Mouse (Mus musculus) left cerebral cortex, adult 18-20 months (tissue): Measurements from ENCODE around the gene Shbg. TPM values are rescaled to one million over a fixed set of nuclear protein-coding genes. Genes with fewer than 3 reads are reported as not detected.
"Not testable (repeated sequence)": the region's sequence is repeated elsewhere in the genome, so short reads cannot be mapped to it uniquely, and the experiment has no call there.

ENCODE experiments used
- DNase-seq, 2 experiments: peaks; one replicate each; pipeline ENCODE4 v3.0.0; 2021 to 2022; ENCODE audit warnings: low spot score in 2 of 2, mixed read lengths in 1 of 2
- total RNA-seq, 2 experiments: library from RNA; stranded (reverse); gene quantifications; 2 replicates each; pipeline ENCODE4 v1.2.3; 2021

Gene Shbg
- total RNA-seq, 2 experiments from 2014 or later = not detected

DNA sequence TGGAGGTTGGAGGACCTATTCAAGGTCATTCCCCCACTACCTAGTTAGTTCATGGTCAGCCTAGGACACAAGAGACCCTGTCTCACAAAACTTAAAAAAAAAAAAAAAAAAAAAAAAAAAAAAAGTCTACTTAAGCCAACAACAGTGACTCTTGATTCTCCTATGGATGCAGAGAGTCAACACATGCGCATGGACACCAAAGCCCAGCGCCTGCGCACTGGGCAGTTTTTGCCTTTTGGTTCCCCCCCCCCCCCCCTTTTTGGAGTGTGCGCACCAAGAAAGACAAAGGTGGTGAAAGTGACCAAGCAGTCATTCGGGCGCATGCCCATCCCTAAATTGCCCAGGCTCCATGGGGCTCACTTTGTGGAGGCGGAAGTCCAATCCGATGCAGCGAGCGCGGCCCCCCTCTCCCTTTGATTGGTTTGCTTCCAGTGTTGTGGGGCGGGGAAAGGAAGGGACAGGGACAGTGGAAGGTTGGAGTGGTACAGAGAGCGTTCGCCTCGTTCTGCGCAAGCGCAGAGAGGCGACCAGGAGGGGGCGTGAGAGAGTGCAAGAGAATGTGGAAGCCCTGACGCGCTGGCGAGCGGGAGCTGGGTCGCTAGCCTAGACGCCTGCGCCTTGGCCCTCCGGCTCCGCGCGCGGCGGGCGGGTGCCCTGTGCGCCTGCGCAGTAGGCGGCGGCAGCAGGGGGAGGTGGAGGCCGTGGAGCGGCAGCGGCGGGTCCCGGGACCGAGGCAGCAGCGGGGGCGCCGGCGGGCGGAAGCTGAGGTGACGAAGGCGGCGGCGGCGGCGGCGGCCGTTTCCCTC is 14.8 kb upstream of the Shbg start, which contains the start of gene Fxr2:
Gene Fxr2 (plus strand): TSS at position 707 of the 806 bp plus-strand sequence.
- DNase-seq = peak; percentile 100

DNA sequence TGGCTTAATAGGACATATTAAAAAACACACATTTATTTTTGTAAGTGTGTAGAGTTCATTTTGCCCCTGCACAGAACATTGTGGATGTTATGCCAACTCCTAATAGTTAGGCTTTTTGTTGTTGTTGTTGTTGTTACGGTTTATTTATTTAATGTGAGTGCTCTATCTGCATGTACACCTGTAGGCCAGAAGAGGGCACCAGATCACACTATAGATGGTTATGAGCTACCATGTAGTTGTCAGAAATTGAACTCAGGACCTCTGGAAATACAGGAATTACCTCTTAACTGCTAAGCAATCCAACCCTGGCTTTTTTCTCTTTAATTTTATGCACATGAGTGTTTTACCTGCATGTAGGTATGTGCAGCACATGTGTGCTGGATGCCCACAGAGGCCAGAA is 12.1 kb upstream of the Shbg start:
- no peak for DNase-seq

DNA sequence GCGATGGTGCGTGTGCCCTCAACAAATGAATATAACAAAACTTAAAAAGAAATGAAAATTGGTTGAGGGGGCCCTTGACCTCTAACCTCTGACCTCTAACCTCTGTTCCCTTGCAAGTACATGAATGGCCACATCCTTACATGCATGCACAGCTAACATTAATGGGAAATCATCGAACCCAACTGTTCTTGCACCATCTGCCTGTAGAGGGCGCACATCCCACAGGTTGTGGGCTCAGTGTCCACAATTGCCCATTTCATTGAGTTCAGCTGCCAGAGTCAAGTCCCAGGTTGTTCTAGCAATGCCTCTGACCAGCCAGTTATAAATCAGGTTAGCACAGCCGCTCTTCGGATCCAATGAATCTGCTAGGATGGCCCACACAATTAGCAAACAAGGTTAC is 10.6 kb upstream of the Shbg start:
- DNase-seq = peak; percentile 70 to 81

DNA sequence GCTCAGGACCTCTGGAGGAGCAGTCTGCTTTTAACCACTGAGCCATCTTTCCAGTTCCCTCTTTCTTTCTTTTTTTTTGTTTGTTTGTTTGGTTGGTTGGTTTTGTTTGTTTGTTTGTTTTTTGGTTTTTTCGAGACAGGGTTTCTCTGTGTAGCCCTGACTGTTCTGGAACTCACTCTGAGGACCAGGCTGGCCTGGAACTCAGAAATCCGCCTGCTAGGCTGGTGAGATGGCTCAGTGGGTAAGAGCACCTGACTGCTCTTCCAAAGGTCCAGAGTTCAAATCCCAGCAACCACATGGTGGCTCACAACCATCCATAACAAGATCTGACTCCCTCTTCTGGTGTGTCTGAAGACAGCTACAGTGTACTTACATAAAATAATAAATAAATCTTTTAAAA is 6.6 kb upstream of the Shbg start:
- not testable (repeated sequence) for DNase-seq

DNA sequence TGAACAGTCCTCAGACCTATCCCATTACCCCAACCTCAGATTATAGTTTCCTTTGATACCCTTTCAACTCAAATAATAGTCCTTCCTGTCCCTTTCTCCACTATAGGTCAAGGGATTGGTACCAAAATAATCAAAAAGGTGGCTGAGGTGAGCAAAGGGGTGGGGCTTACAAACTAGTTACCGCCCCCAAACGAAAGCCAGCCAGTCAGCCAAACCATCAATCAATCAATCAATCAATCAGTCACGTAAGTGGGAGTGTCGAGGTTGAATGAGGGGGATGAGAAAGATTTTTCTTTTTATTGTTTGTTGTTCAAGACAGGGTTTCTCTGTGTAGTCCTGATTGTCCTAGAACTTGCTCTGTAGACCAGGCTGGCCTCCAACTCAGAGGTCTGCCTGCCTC is 5.3 kb upstream of the Shbg start:
- no peak for DNase-seq

DNA sequence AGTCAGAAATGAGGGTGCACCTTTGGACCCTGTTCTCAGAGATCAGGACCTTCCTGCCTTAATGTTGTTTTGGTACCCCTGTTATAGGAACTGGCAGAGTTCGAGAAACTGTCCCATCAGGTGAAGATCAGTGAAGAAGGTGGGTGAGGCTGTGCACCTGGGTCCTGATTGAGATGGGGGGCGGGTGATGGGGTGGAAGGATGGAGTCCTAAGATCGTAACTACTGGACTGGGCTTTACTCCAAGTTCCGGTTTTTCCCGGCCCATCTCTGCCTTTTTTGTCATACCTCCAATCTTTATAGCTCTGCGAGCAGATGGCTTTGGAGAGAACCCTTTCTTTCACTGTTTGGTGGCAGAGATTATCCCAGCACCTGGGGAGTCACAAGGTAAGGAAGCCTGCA is 4.7 kb upstream of the Shbg start:
- no peak for DNase-seq

DNA sequence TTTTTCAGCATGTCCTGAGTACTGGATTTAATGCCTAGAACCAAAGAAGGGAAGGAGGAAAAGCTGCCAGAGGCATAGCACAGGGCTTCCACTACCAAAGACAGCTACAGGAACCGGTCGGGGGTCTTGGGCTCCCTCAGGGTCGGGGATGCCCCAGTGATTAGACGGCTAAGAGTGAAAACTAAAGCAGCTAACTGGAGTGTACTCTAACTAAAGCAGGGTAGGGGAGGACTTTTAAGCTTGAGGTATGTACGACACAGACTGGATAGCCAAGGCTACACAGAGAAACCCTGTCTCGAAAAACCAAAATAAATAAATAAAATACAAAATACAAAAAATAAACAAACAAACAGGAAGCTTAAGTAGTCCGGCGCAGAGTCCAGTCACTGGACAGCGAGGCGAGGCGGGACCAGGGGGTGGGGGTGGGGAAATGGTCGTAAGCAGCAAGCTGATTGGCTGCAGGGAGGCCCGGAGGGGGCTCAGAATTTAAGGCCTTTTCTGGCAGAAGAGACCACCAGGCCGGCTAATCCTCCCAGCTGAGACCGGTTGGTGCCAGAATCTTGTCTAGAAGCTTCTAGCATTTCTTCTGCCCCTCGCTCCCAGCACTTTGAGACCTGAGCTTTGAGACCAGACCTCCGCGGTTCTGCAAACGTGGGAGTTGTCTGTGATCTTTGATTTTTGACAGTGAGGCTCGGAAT is 4.0 kb upstream of the Shbg start, which contains the start of gene Sat2:
Gene Sat2 (plus strand): TSS at position 454 of the 698 bp plus-strand sequence.
- no peak for DNase-seq

DNA sequence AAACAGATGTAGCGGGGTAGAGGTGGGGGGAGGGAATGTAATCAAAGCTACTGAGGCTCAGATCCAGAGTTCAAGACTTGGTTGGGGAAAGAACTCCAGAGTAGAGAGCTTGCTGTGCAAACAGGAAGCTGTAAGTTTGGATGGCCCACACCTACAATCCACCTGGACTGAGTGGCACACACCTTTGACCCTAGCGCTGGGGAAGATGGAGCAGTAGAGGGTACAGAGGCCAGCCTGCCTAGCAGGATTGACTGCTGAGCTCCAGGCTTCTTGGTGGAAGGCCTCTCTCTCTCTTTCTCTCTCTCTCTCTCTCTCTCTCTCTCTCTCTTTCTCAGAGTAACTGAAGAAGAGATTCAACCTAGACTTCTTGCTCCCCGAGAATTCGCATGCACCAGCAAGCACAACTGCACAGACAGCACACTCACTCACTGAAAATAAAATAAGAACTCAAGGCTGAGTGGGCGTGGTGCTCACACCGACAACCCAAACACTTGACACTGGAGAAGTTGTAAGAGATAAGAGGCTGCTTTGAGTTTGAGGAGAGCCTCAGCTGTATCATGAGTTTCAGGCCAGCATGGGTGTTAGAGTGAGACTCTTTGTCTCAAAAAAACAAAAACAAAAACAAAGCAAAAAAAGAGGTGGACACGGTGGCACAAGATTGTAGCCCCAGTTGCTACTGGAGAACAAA is 2.8 kb upstream of the Shbg start:
- DNase-seq = no peak

DNA sequence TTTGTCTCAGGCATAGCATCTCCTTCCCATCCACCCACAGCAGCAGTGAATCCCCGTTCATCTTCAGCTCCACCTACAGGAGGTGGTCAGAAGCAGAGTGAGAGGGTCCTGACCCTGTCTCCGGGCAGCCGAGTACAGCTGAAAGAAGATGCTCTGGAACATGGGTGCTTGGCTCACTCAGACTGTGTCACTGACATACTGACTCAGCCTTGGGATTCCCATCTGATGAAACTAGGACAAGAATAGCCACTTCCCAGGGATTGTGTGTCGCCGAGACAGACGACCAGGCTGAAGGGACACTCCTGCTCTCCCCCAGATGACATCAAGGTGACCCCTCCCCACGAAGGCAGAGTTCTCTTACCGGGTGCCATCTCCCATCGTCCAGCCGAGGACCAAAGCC is 924 bp downstream of the Shbg start:
- no peak for DNase-seq

DNA sequence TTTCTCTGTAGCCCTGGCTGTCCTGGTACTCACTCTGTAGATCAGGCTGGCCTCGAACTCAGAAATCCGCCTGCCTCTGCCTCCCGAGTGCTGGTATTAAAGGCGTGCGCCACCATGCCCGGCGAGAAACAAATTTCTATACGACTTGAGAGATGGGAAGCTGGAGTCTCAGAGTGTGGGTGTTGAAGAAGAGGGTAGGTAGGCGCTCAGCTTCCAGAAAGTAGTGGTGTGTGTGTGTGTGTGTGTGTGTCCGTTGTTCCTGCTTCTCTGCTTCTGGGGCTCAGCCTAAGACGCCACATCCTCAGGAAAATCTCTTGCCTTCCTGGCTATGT is 3.5 kb downstream of the Shbg start:
- not testable (repeated sequence) for DNase-seq

DNA sequence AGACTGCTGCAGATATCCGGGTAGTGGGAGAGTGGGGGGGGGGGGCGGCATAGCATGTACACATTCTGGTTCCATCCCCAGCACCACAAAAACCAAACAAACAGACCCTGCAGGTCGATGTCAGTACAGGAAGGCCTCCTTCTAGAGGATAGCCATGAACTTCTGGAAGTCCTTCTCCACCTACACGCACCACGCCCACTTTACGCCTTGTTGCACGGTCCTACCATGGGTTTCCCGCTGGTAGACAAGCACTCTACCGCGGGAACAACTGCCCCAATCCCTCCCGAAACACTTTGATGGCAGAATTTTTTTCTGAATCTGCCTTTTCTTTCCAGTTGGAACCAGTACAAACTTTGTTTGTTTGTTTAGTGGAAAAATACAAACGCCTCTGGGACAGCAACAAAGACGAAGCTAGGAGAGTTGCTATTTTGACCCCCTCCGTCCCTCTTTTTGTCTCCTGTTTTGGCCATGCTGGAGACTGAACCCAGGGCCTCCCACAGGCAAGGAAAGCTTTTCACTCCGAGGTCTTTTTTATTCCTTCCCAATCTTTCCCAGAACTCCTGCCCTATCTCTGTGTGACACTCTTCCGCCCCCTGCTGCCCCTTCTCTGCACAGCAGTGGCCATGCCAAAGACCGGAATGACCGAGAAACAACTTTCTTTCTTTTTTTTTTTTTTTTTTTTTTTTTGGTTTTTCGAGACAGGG is 4.0 kb downstream of the Shbg start:
- DNase-seq = peak; percentile 64 to 77

DNA sequence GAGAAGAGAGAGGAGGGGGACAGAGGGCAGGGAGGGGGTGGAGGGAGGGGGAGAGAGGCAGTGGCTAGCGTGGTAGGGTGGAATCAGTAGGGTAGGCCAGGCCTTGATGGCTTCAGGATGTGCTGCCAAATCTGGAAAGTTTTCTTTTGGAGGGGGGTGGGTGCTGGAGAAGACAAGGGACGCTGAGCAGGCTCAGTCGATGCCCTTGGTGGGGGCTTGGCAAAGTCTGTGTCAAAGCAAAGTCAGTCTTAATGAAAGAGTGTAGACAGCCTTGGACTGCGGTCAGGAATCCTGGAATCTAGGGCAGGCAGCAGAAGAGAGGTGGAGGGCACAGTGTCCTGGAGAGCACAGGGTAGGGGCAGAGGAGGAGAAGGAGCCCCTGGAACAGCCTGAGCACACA is 6.8 kb downstream of the Shbg start:
- DNase-seq = peak in 1 of 2 experiments; percentile 13

DNA sequence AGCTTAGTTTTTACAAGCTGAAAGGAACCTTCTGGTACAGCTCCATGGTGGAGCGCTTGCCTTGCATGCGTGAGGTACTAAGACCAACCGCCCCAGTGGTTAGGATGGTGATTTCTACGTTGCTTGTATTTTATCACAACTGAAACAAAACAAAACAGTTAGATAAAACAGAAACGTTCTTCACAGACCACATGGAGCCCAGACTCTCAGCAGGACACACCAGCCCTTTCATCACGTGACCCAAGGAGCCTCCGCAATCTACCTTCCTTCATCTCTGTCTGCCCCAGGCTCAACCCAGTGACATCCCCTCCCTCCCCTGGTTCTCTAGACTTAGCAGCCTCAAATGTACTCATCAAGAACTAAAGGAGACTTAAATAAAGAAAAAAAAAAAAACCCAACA is 8.3 kb downstream of the Shbg start:
- DNase-seq = no peak

DNA sequence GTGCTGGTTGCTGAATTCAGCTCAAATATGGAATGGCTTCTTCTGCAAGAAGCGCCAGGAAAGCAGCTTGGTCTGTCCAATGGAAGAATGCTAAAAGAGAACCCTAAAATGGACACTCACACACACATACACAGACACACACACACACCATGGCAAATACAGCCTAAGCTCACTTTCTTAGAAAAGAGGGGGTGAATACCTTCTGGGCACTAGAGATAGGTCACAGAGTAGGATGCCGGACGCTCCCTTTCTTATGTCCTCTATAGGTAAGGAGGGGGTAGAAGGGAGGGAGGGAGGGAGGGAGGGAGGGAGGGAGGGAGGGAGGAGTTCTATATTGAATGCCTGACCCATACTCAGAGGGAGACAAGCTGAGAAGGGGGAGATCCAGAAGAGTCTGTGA is 9.2 kb downstream of the Shbg start:
- DNase-seq = no peak

DNA sequence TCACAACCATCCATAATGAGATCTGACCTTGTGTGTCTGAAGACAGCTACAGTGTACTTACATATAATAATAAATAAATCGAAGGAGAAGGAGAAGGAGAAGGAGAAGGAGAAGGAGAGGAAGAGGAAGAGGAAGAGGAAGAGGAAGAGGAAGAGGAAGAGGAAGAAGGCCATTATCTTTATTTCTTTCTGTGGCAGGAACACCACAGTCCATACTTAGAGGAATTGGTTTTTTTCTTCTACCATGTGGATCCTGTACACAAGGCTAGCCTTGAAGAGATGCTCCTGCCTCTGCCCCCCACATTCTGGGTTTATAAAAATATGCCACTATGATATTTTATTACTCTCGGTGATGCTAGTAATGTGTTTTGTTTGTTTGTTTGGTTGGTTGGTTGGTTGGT is 10.9 kb downstream of the Shbg start:
- DNase-seq = no peak

DNA sequence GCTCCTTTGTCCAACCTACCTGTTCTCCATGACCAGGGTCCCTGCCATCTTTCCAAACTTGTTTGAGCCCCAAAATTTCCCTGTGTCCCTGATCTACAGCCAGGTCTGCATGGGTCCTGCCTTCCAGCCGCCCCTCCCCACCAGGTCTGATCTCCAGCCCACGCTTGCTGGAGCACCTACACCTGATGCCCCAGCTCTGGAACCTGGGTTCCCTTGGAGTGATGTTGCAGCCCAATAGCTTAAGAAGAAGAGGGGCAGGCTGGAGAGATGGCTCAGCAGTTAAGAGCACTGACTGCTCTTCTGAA is 11.3 kb downstream of the Shbg start:
- no peak for DNase-seq

DNA sequence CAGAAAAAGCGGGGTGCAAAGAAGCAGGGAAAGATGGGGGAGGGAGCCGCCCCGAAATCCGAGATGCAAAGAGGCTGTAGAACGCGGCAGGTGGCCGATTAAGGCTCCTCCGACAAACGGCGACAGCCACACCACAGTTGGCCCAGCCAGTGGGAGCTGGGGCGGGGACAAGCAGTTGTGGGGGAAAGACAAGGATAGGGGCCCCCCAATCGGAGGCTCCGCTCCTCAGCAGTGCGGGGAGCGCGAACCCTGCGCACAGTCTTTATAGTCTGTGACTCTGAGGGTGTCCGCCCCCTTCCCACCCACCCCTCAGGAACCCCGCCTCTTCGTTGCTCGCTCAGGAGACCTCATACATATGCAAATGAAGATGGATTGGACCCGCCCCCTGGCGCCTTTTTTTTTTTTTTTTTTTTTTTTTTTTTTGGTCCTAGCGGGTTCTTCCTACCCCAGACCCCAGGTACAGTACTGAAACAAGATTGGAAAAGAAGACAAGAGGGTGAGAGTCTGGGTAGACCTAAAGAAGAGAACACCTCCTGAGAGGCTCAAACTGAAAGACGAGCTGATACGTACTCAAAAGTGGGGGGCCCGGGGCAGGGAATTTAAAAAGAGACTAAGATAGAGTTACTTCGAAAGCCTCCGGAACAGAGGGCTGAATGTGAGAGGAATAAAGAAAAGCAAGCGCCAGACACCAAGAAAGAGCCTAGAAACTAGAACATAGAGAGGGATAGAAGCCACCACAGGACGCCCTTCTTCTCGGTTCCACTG is 11.8 kb downstream of the Shbg start, which contains the start of gene Atp1b2:
Gene Atp1b2 (minus strand): TSS at position 217 of the 765 bp plus-strand sequence.
- DNase-seq = peak; percentile 67 to 73

DNA sequence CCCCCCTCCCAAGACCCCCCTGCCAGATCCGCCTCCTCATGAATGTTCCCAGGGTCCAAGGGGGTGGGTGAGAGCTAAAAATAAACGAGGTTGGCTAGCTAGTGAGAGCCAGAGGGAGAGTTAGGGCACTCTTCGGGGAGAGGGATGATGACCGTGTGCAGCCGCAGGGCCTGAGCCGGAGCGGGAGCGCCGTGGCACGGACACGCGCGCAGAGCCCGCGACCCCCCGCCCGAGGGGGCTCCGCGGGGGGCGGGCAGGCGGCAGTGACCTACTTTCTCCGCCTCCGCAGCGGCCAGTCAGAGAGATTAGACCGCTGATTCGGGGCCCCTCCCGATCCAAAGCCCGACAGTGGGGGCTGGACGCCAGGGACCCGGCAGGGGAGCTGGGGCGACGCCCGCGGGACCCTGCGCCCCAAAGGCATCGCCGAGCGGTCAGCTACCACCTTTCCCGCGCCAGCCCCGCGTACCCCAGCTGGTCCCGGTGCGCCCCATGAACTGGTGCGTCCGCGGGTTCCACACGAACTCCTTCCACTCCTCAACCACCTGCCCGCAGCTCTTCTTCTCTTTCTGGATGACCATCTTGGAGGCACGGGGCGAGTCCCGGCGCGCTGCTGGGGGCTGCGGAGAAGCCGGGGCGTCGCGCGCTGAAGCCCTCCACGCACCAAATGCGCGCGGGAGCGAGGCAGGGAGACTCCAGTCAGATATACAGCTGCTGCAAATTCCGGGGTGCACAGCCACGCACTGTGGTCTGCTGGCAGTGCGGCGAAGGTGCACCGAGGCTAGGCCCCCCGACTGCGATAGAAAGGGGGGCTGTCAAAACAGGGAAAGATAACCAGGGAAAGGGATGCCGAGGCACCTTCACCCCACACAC is 12.7 kb downstream of the Shbg start:
- peak in 1 of 2 experiments; percentile 39 for DNase-seq

DNA sequence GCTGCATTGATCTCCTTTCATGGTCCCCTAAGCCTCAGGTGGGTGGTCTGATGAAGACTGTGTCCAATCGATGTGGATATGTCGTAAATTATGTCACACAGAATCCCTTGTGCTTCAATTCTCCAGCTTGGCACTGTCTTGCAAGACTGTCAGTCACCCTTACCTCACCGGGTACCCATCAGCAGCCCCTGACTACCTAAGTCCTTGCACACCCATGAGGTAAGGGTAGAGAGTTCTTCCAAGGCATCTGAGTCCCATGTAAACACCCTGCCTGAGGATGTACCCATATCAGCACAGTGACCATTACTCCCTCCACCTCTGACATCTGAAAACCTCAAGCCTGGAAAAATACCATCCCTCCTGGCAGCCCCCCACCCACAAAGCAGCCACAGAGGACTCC is 13.4 kb downstream of the Shbg start:
- DNase-seq = no peak

DNA sequence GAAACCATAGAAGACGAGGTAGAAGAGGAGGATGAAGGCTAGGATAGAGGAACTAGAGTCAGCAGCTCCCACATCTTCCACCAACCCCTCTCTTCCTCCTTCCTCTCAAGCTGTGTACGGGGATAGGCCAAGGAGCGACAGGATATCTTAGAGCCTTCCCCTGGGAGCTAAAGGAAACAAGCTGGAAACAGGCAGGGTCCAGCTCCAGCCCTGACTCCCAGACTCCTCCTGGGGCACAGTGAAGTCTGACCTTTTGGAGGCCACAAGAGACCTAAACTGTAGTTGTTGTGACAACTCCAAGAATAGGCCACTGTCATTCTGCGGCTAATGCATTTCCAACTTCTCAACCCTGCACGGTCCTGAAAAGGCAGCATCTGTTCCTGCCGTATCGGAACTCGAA is 14.2 kb downstream of the Shbg start:
- DNase-seq = no peak
